Mouse (Mus musculus) CH12.LX (cell line): ENCODE data around the gene Tmem179b. TPM values are rescaled to one million over a fixed set of nuclear protein-coding genes. Genes with fewer than 3 reads are reported as not detected.

Experiments
- DNase-seq: peaks from one replicate; pipeline ENCODE4 v3.0.0-alpha.2; 2013; ENCODE audit errors: extremely low read depth
- H3K27ac ChIP-seq: 2 replicates; pipeline ENCODE4 v1.5.1; 2012; ENCODE audit warnings: low read depth, mild to moderate bottlenecking, control low read depth, moderate library complexity; ENCODE audit not compliant: insufficient read depth
- H3K27me3 ChIP-seq: replicated peaks from 2 replicates; pipeline ENCODE3; 2012; ENCODE audit warnings: inconsistent platforms
- H3K36me3 ChIP-seq, 2 experiments: replicated peaks in 1 of 2; 2 replicates each; pipeline versions ENCODE3 to v1.6.1; 2012; ENCODE audit warnings: inconsistent platforms in 1 of 2, low read length in 1 of 2, mild to moderate bottlenecking in 1 of 2, mixed read lengths in 1 of 2, moderate library complexity in 1 of 2; ENCODE audit not compliant: control insufficient read depth in 1 of 2, insufficient read depth in 1 of 2
- H3K4me1 ChIP-seq, 2 experiments: 2 replicates each; pipeline ENCODE4 v1.6.1; 2012; ENCODE audit warnings: inconsistent platforms in 1 of 2, moderate library complexity in 1 of 2; ENCODE audit not compliant: insufficient read depth in 2 of 2, control insufficient read depth in 1 of 2
- H3K4me2 ChIP-seq: 2 replicates; pipeline ENCODE4 v1.6.1; 2012; ENCODE audit warnings: low read depth, mild to moderate bottlenecking, control low read depth; ENCODE audit not compliant: poor library complexity, insufficient read depth, severe bottlenecking
- H3K4me3 ChIP-seq, 3 experiments: fragments of 150-350 bp in 1 of 3; sonication (generic) in 1 of 3; replicated peaks in 1 of 3; 2 replicates each; pipeline versions ENCODE3 to v1.5.1; 2011 to 2012; ENCODE audit warnings: low read depth in 2 of 3, low read length in 2 of 3, mild to moderate bottlenecking in 2 of 3, moderate library complexity in 2 of 3, control low read depth in 1 of 3, improper control_type of control experiment in 1 of 3, inconsistent platforms in 1 of 3, mixed read lengths in 1 of 3; ENCODE audit not compliant: poor library complexity in 1 of 3
- H3K79me2 ChIP-seq: replicated peaks from 2 replicates; pipeline ENCODE4 v1.6.1; 2012; ENCODE audit warnings: mild to moderate bottlenecking, moderate library complexity; ENCODE audit not compliant: control insufficient read depth, poor library complexity, insufficient read depth, severe bottlenecking; ENCODE audit errors: extremely low read depth
- H3K9ac ChIP-seq: 2 replicates; pipeline ENCODE4 v1.6.1; 2012; ENCODE audit warnings: low read depth, mild to moderate bottlenecking, control low read depth, moderate library complexity; ENCODE audit not compliant: insufficient read depth
- H3K9me3 ChIP-seq: replicated peaks from 2 replicates; pipeline ENCODE3; 2012; ENCODE audit warnings: low read length, inconsistent platforms, mixed read lengths
- BHLHE40 ChIP-seq: IDR thresholded peaks from 2 replicates; pipeline ENCODE4 v1.6.1; 2011; ENCODE audit warnings: mild to moderate bottlenecking, low read depth, low read length, improper control_type of control experiment
- CHD1 ChIP-seq: IDR thresholded peaks from 2 replicates; pipeline ENCODE4 v1.6.1; 2012; ENCODE audit warnings: low read depth, low read length, improper control_type of control experiment, inconsistent platforms
- CTCF ChIP-seq, 2 experiments: IDR thresholded peaks in 1 of 2; conservative IDR thresholded peaks in 1 of 2; 2 replicates each; pipeline ENCODE4 v1.5.1; 2011 to 2012; ENCODE audit warnings: low read depth in 2 of 2, low read length in 2 of 2, improper control_type of control experiment in 1 of 2, inconsistent platforms in 1 of 2, mild to moderate bottlenecking in 1 of 2, moderate library complexity in 1 of 2
- ELF1 ChIP-seq: IDR thresholded peaks from 2 replicates; pipeline ENCODE4 v1.6.1; 2014; ENCODE audit warnings: low read depth, mild to moderate bottlenecking, inconsistent platforms, low read length, improper control_type of control experiment
- GABPA ChIP-seq: IDR thresholded peaks from 2 replicates; pipeline ENCODE4 v1.6.1; 2012; ENCODE audit warnings: low read depth, low read length, improper control_type of control experiment, inconsistent platforms; ENCODE audit not compliant: insufficient replicate concordance
- IRF4 ChIP-seq: IDR thresholded peaks from 2 replicates; pipeline ENCODE4 v1.6.1; 2014; ENCODE audit warnings: low read depth, mild to moderate bottlenecking, inconsistent platforms, low read length, improper control_type of control experiment
- KAT2A ChIP-seq: IDR thresholded peaks from 2 replicates; pipeline ENCODE4 v1.6.1; 2012; ENCODE audit warnings: low read length, improper control_type of control experiment, inconsistent platforms; ENCODE audit not compliant: insufficient replicate concordance
- NRF1 ChIP-seq: IDR thresholded peaks from 2 replicates; pipeline ENCODE4 v1.6.1; 2014; ENCODE audit warnings: low read depth, mild to moderate bottlenecking, inconsistent platforms, low read length, improper control_type of control experiment, moderate library complexity
- POLR2A ChIP-seq: IDR thresholded peaks from 2 replicates; pipeline ENCODE4 v1.6.1; 2011; ENCODE audit warnings: low read depth, mild to moderate bottlenecking, improper control_type of control experiment, low read length
- POLR2AphosphoS2 ChIP-seq: IDR thresholded peaks from 2 replicates; pipeline ENCODE4 v1.6.1; 2011; ENCODE audit warnings: low read depth, low read length, improper control_type of control experiment
- RAD21 ChIP-seq: IDR thresholded peaks from 2 replicates; pipeline ENCODE4 v1.6.1; 2011; ENCODE audit warnings: low read depth, mild to moderate bottlenecking, low read length, improper control_type of control experiment, moderate library complexity
- SMC3 ChIP-seq: IDR thresholded peaks from 2 replicates; pipeline ENCODE4 v1.6.1; 2011; ENCODE audit warnings: low read depth, low read length, improper control_type of control experiment
- TBP ChIP-seq: conservative IDR thresholded peaks from 2 replicates; pipeline ENCODE4 v1.6.1; 2011; ENCODE audit warnings: low read depth, low read length, improper control_type of control experiment
- TCF12 ChIP-seq: IDR thresholded peaks from 2 replicates; pipeline ENCODE4 v1.6.1; 2014; ENCODE audit warnings: low read depth, mild to moderate bottlenecking, inconsistent platforms, low read length, improper control_type of control experiment
- USF2 ChIP-seq: conservative IDR thresholded peaks from 2 replicates; pipeline ENCODE4 v1.6.1; 2011; ENCODE audit warnings: low read depth, low read length, improper control_type of control experiment
- ZC3H11A ChIP-seq: IDR thresholded peaks from 2 replicates; pipeline ENCODE4 v1.6.1; 2012; ENCODE audit warnings: low read depth, mild to moderate bottlenecking, inconsistent platforms, low read length, improper control_type of control experiment
- ZKSCAN1 ChIP-seq: IDR thresholded peaks from 2 replicates; pipeline ENCODE4 v1.6.1; 2012; ENCODE audit warnings: low read depth, inconsistent platforms, low read length, improper control_type of control experiment, borderline replicate concordance
- ZNF384 ChIP-seq: IDR thresholded peaks from 2 replicates; pipeline ENCODE4 v1.6.1; 2012; ENCODE audit warnings: low read depth, low read length, improper control_type of control experiment, inconsistent platforms
- dilution Hi-C: fragments of 300-500 bp; cut with MboI; formaldehyde crosslinking; loops from 2 replicates; pipeline ENCODE4 v1.14.3; 2020; ENCODE audit warnings: low sequenced_read_pairs; ENCODE audit not compliant: extremely low pct_unique_long_range_greater_than_20kb, extremely low pct_ligation_motif_present
- in situ Hi-C: fragments of 300-500 bp; cut with MboI; formaldehyde crosslinking; loops from 3 replicates; pipeline ENCODE4 v1.14.3; 2019; ENCODE audit warnings: low sequenced_read_pairs, low pct_ligation_motif_present, low pct_unique_long_range_greater_than_20kb, mixed read lengths
- polyA plus RNA-seq: library from polyadenylated mRNA; unstranded; fragments of >175 nt; gene quantifications from 2 replicates; pipeline ENCODE4 v1.2.1, GENCODE M21; 2012; ENCODE audit warnings: low read depth; ENCODE audit not compliant: insufficient read length
- total RNA-seq, 2 experiments: library from RNA; depleted of rRNA; stranded (reverse); fragments of 300-350 nt in 1 of 2; fragments of >200 nt in 1 of 2; gene quantifications; 2 replicates each; pipeline ENCODE4 v1.2.3; 2012 to 2014

Tmem179b gene
- total and polyA plus RNA-seq, 3 experiments = 54.4 to 105 (median 72.0) TPM

- H3K79me2 ChIP-seq = no peaks in the 10 kb centered on the region; the same call in 1 of the 2 replicates
- H3K27me3 ChIP-seq = no peaks in the 10 kb centered on the region
- in situ Hi-C loops = no loop called here
- no peak overlapping the region for H3K4me3 ChIP-seq
- no peak for TF ChIP-seq RAD21
- TF ChIP-seq ZNF384 = no peak
- TF ChIP-seq CTCF (conservative IDR thresholded peaks at IDR 0.05 in 1 of 2, IDR thresholded peaks at IDR 0.05 in 1 of 2; ENCODE audit: low read depth in 2 of 2, low read length in 2 of 2) = no peak
- no peak for TF ChIP-seq CHD1
- no peak for TF ChIP-seq NRF1
- TF ChIP-seq GABPA = no peak
- TF ChIP-seq SMC3 = no peak
- no peak for TF ChIP-seq KAT2A
- no peak for TF ChIP-seq USF2
- TF ChIP-seq POLR2AphosphoS2 = no peak
- no peak for TF ChIP-seq ZKSCAN1
- no peak for TF ChIP-seq TCF12
- no peak for TF ChIP-seq ELF1
- TF ChIP-seq BHLHE40 = no peak
- no peak for TF ChIP-seq IRF4
- no peak for TF ChIP-seq POLR2A
- no peak for TF ChIP-seq TBP
- TF ChIP-seq ZC3H11A = no peak
- no peak overlapping the region for H3K9ac ChIP-seq
- H3K4me1 ChIP-seq = peaks cover 2 to 17% of the 10 kb centered on the region in 2 experiments; a peak in 3 of 4 replicates
- no peak overlapping the region for H3K4me2 ChIP-seq
- peaks cover 12% of the 10 kb centered on the region for H3K9me3 ChIP-seq
- no peak overlapping the region for H3K27ac ChIP-seq
- H3K36me3 ChIP-seq = peaks cover 15 to 35% of the 10 kb centered on the region in 2 experiments
- dilution Hi-C loops = no loop called here
- no peak for DNase-seq
Observed at GRCm38 (mm10) chr19:8789171-8789570, 14.9 kb upstream of the Tmem179b start.

DNA sequence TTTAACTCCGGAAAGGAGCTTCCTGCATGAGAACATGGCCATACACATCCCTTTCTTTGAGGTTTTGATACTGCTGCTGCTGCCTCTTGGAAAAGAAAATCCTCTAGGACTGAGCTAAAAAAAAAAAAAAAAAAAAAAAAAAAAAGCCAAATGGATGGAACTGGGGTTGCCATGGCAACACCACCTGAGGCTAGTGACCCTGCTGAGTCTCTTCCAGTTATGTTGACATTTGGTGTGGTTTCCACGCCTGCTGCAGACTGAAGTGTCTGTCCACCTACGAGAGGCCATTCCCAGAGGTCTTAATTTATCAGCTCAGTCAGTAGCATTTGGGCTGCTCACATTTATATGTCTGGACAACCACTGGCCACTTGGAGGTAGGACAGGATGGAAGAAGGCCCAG, 14.3 kb upstream of the Tmem179b start:
- Histone ChIP-seq H3K79me2 (no peaks in the 10 kb centered on the region; the same call in 1 of the 2 replicates), H3K9me3 (peaks cover 6% of the 10 kb centered on the region), H3K4me3 (no peak overlapping the region), H3K27ac (no peak overlapping the region), H3K27me3 (no peaks in the 10 kb centered on the region), H3K36me3 (peaks cover 12 to 33% of the 10 kb centered on the region in 2 experiments), H3K4me1 (peaks cover 2 to 17% of the 10 kb centered on the region in 2 experiments; a peak in 3 of 4 replicates), H3K4me2 (no peak overlapping the region), H3K9ac (no peak overlapping the region)
- TF ChIP-seq BHLHE40 (no peak), ZNF384 (peak; percentile 56)
- in situ Hi-C loops = no loop called here
- DNase-seq = no peak
- dilution Hi-C loops = no loop called here
